Mouse (Mus musculus): ENCODE data around the gene Lin52. TPM values are rescaled to one million over a fixed set of nuclear protein-coding genes. Genes with fewer than 3 reads are reported as not detected.
"Not testable (repeated sequence)": the region's sequence is repeated elsewhere in the genome, so short reads cannot be mapped to it uniquely, and the experiment has no call there.

The Lin52 gene
- total RNA-seq, 4 experiments from 2014 or later = 9.7 to 11.6 (median 10.5) TPM

- no peak for DNase-seq (ENCODE audit: low spot score in 2 of 2)
These were observed 82.7 kb downstream of the Lin52 start for GRCm38 (mm10) chr12:84533706-84534486.

- DNase-seq (ENCODE audit: low spot score in 2 of 2) = not testable (repeated sequence)
These were observed 88.3 kb downstream of the Lin52 start for GRCm38 (mm10) chr12:84539537-84539936.

GRCm38 (mm10) chr12:84541391-84541958 is 90.3 kb downstream of the Lin52 start:
- DNase-seq (ENCODE audit: low spot score in 2 of 2) = no peak

- DNase-seq (ENCODE audit: low spot score in 2 of 2) = peak in 1 of 2 experiments; percentile 22
These were observed 94.8 kb downstream of the Lin52 start for GRCm38 (mm10) chr12:84546028-84546427.

GRCm38 (mm10) chr12:84546577-84547085 is 95.4 kb downstream of the Lin52 start:
- no peak for DNase-seq (ENCODE audit: low spot score in 2 of 2)

- DNase-seq (ENCODE audit: low spot score in 2 of 2) = no peak
These were observed 97.0 kb downstream of the Lin52 start for GRCm38 (mm10) chr12:84548251-84548650.

GRCm38 (mm10) chr12:84555218-84555617 is 104.0 kb downstream of the Lin52 start:
- no peak for DNase-seq (ENCODE audit: low spot score in 2 of 2)

GRCm38 (mm10) chr12:84562558-84562957 is 111.3 kb downstream of the Lin52 start:
- DNase-seq (ENCODE audit: low spot score in 2 of 2) = no peak

GRCm38 (mm10) chr12:84567576-84567975 is 116.4 kb downstream of the Lin52 start:
- DNase-seq (ENCODE audit: low spot score in 2 of 2) = no peak

GRCm38 (mm10) chr12:84569336-84569970 is 118.2 kb downstream of the Lin52 start, which contains the start of gene Vsx2:
TSS of gene Vsx2 (plus strand) at chr12:84569762.
- DNase-seq (ENCODE audit: low spot score in 2 of 2) = no peak

GRCm38 (mm10) chr12:84569976-84570693 is 118.9 kb downstream of the Lin52 start:
- DNase-seq (ENCODE audit: low spot score in 2 of 2) = no peak

- no peak for DNase-seq (ENCODE audit: low spot score in 2 of 2)
These were observed 119.6 kb downstream of the Lin52 start for GRCm38 (mm10) chr12:84570694-84571415.

GRCm38 (mm10) chr12:84571466-84572340 is 120.5 kb downstream of the Lin52 start:
- no peak for DNase-seq (ENCODE audit: low spot score in 2 of 2)

- DNase-seq (ENCODE audit: low spot score in 2 of 2) = no peak
These were observed 121.1 kb downstream of the Lin52 start for GRCm38 (mm10) chr12:84572341-84572720.

- DNase-seq (ENCODE audit: low spot score in 2 of 2) = no peak
These were observed 121.9 kb downstream of the Lin52 start for GRCm38 (mm10) chr12:84573094-84573493.

GRCm38 (mm10) chr12:84577768-84578439 is 126.7 kb downstream of the Lin52 start:
- DNase-seq (ENCODE audit: low spot score in 2 of 2) = no peak

GRCm38 (mm10) chr12:84578440-84578770 is 127.2 kb downstream of the Lin52 start:
- no peak for DNase-seq (ENCODE audit: low spot score in 2 of 2)

- no peak for DNase-seq (ENCODE audit: low spot score in 2 of 2)
These were observed 130.1 kb downstream of the Lin52 start for GRCm38 (mm10) chr12:84581285-84581684.
